Mouse (Mus musculus) erythroblast, embryonic 14.5 days (primary cell): ENCODE results near the gene Kcnmb2.

ENCODE experiments used
- GATA1 ChIP-seq: IDR thresholded peaks from 2 replicates; pipeline ENCODE4 v1.6.1; 2012; ENCODE audit warnings: low read length, inconsistent platforms, mixed read lengths
- TAL1 ChIP-seq: IDR thresholded peaks from 3 replicates; pipeline ENCODE4 v1.6.1; 2012; ENCODE audit warnings: low read length, inconsistent platforms, mixed read lengths

GRCm38 (mm10) chr3:32052596-32052995 lies 150.3 kb downstream of the Kcnmb2 start:
- TF ChIP-seq GATA1 (no peak), TAL1 (no peak)
